Mouse (Mus musculus): Measurements from ENCODE around the gene Ints3. TPM values are rescaled to one million over a fixed set of nuclear protein-coding genes. Genes with fewer than 3 reads are reported as not detected.
A peak's percentile ranks its signal among the peaks of the same experiment; 100 is the strongest.

Gene Ints3
- 58.1 and 71.7 TPM in 2 replicates for total RNA-seq (2014; rRNA removed)
- polyA plus RNA-seq (2015; fragmentation: Nextera tagmentation; extraction: Ambion mirVana): 19.9 and 20.4 TPM in 2 replicates

DNA sequence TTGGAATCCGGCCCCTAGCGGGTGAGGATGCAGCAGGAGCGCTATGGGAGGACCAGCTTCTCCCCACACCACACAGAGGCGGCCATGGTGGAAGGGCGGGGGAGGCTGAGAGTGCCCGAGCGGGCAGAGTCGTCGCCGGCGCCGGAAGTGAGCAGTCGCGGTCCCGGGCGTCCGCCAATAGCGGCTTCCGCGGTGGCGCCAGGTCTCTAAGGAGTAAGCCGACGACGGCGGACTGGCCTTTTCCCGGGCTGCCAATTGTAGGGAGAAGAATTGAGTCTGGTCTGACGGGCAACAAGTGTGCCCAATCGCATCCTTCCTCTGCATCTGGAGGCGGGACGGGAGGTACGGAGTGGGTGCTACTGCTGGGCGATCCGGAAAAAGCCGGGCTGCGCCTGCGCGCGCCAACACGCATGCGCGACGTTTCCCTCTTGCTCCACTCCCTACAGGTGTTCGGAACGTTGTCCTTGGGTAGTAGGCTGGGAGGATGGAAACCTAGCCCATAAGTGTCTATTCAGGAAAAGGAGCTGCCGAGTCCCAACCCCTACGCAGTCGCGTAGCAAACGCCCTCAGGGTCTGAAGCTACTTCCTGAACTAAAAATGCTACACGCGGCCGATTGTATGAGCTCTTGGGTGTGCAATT is at the start of gene Ints3:
Gene Ints3, minus strand, starts transcription at position 242 of the 640 bp plus-strand sequence.
- Histone ChIP-seq H3K4me2 (ENCODE audit: low read depth, low read length) (peak within 1 kb of the TSS; percentile 99), H3K4me3 (ENCODE audit: low read length) (peak within 1 kb of the TSS; percentile 80), H3K9me3 (ENCODE audit: low read length) (no peaks in the 10 kb centered on the region), H3K27me3 (ENCODE audit: insufficient read depth, low read length) (no peaks in the 10 kb centered on the region), H3K36me3 (ENCODE audit: insufficient read depth, low read length) (no peaks in the 10 kb centered on the region), H3K4me1 (ENCODE audit: insufficient read depth, low read length) (peaks cover 13% of the 10 kb centered on the region), H3K27ac (peak within 1 kb of the TSS; percentile 96), H3K9ac (replicated peaks; ENCODE audit: low read length) (peak within 1 kb of the TSS; percentile 91)
- TF ChIP-seq CTCF (IDR thresholded peaks at IDR 0.05; ENCODE audit: low read depth): peak; percentile 23; the same call in 1 of the 2 replicates
- peak; percentile 99 for DNase-seq (ENCODE audit: low spot score)
- peak; percentile 100 for ATAC-seq
- 1% methylated on average over 52 of the region's 52 CpGs for WGBS

DNA sequence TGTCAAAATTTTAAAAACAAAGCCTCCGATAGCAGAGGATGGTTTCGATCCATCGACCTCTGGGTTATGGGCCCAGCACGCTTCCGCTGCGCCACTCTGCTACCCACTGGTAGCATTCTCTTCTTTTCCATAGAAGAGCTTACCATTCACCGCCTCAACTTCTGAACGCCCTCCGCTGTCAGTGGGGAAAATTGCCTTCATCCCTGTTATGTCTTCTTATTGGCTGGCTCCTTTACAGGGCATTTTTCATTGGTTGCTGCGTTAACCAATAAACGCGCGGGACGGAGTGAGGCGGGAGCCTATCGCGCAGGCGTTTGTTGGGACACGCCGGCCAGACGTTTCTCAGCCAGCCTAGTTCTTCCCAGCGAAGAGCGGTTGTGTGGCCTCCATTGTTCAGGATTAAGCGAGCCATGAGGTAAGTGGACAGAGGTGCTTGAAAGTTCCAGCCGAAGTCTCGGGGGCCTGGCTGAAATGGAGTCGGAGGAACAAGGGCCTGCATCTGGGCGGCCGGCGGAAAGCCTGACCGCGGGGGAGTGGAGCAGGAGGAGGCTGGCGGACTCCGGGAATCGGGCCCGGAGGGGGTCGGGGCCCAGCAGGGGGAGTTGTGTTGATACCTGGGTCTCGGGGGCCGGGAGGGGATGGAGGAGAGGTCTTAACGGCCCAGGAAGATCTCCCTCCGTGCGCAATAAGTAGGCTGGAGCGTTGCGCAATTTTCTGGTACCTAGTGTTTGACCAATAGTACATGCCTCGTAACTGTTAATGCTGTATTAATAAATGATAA is 42.6 kb upstream of the Ints3 start, which contains the start of gene Ilf2:
Gene Ilf2, plus strand, starts transcription at position 296 of the 781 bp plus-strand sequence.
- H3K9ac ChIP-seq (replicated peaks; ENCODE audit: low read length): peak within 1 kb of the TSS; percentile 97
- whole genome bisulfite sequencing: under 1% methylated on average over 42 of the region's 45 CpGs
- peak within 1 kb of the TSS; percentile 99 for H3K4me3 ChIP-seq (ENCODE audit: low read length)
- no peaks in the 10 kb centered on the region for H3K9me3 ChIP-seq (ENCODE audit: low read length)
- DNase-seq (ENCODE audit: low spot score): peak; percentile 99
- no peaks in the 10 kb centered on the region for H3K27me3 ChIP-seq (ENCODE audit: insufficient read depth, low read length)
- H3K27ac ChIP-seq: peak within 1 kb of the TSS; percentile 96
- H3K36me3 ChIP-seq (ENCODE audit: insufficient read depth, low read length): peaks cover 9% of the 10 kb centered on the region; the same call in 1 of the 2 replicates
- peak; percentile 99 for ATAC-seq
- H3K4me2 ChIP-seq (ENCODE audit: low read depth, low read length): peak within 1 kb of the TSS; percentile 63
- no peaks in the 10 kb centered on the region for H3K4me1 ChIP-seq (ENCODE audit: insufficient read depth, low read length)
- TF ChIP-seq CTCF (IDR thresholded peaks at IDR 0.05; ENCODE audit: low read depth): peak; percentile 77

- Histone ChIP-seq H3K9ac (replicated peaks; ENCODE audit: low read length) (no peak overlapping the region), H3K36me3 (ENCODE audit: insufficient read depth, low read length) (peaks cover 2% of the 10 kb centered on the region; the same call in 1 of the 2 replicates), H3K4me2 (ENCODE audit: low read depth, low read length) (peak overlapping the region; percentile 47), H3K27ac (no peak overlapping the region), H3K27me3 (ENCODE audit: insufficient read depth, low read length) (no peaks in the 10 kb centered on the region), H3K9me3 (ENCODE audit: low read length) (no peaks in the 10 kb centered on the region), H3K4me1 (ENCODE audit: insufficient read depth, low read length) (no peaks in the 10 kb centered on the region), H3K4me3 (ENCODE audit: low read length) (peak overlapping the region; percentile 33)
- WGBS: 36% methylated on average over 15 of the region's 16 CpGs
- TF ChIP-seq CTCF (IDR thresholded peaks at IDR 0.05; ENCODE audit: low read depth): no peak
- ATAC-seq (peak; percentile 38), DNase-seq (ENCODE audit: low spot score) (no peak)
Observed at GRCm38 (mm10) chr3:90475151-90475830, 41.9 kb upstream of the Ints3 start.

- Histone ChIP-seq H3K36me3 (ENCODE audit: insufficient read depth, low read length) (no peaks in the 10 kb centered on the region), H3K4me3 (ENCODE audit: low read length) (no peak overlapping the region), H3K4me2 (ENCODE audit: low read depth, low read length) (no peak overlapping the region), H3K4me1 (ENCODE audit: insufficient read depth, low read length) (no peaks in the 10 kb centered on the region), H3K27me3 (ENCODE audit: insufficient read depth, low read length) (no peaks in the 10 kb centered on the region), H3K9me3 (ENCODE audit: low read length) (no peaks in the 10 kb centered on the region), H3K9ac (replicated peaks; ENCODE audit: low read length) (no peak overlapping the region), H3K27ac (no peak overlapping the region)
- DNase-seq (ENCODE audit: low spot score) (peak; percentile 17), ATAC-seq (no peak)
- peak; percentile 60 for TF ChIP-seq CTCF (IDR thresholded peaks at IDR 0.05; ENCODE audit: low read depth)
- 31% methylated on average over 3 of the region's 3 CpGs for WGBS
Observed at GRCm38 (mm10) chr3:90472213-90472612, 38.8 kb upstream of the Ints3 start.

GRCm38 (mm10) chr3:90467618-90468300 is 34.3 kb upstream of the Ints3 start:
- Histone ChIP-seq H3K4me3 (ENCODE audit: low read length) (no peak overlapping the region), H3K27ac (no peak overlapping the region), H3K9ac (replicated peaks; ENCODE audit: low read length) (no peak overlapping the region), H3K9me3 (ENCODE audit: low read length) (no peaks in the 10 kb centered on the region), H3K4me2 (ENCODE audit: low read depth, low read length) (no peak overlapping the region), H3K27me3 (ENCODE audit: insufficient read depth, low read length) (peaks cover 3% of the 10 kb centered on the region), H3K36me3 (ENCODE audit: insufficient read depth, low read length) (no peaks in the 10 kb centered on the region), H3K4me1 (ENCODE audit: insufficient read depth, low read length) (no peaks in the 10 kb centered on the region)
- no peak for DNase-seq (ENCODE audit: low spot score)
- peak; percentile 3; the same call in 1 of the 2 replicates for TF ChIP-seq CTCF (IDR thresholded peaks at IDR 0.05; ENCODE audit: low read depth)
- 92% methylated on average over 10 of the region's 10 CpGs for WGBS
- no peak for ATAC-seq

DNA sequence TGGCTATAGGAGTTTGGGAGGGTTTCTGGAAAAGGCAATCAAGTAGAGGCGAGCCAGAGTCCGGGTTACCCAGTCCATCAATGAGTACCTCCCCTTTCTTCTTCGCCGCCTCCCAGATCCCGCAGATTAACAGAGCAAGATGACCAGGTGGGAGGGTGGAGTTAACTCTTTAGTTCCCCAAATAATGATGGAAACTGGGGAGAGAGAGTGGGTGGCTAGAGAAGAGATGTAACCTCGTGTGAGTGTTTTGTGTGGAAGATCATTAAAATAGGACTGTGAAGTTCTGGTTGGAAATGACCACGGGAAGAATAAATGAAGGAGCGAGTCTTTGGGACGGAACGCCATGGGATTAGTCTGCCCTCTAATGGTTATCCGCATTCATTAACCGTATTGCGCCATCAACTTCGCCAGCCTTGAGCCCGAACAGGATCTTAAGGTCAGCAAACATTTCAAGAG is 32.9 kb upstream of the Ints3 start:
- Histone ChIP-seq H3K4me2 (ENCODE audit: low read depth, low read length) (peak overlapping the region; percentile 96), H3K36me3 (ENCODE audit: insufficient read depth, low read length) (no peaks in the 10 kb centered on the region), H3K27ac (no peak overlapping the region), H3K4me3 (ENCODE audit: low read length) (peak overlapping the region; percentile 56), H3K9me3 (ENCODE audit: low read length) (no peaks in the 10 kb centered on the region), H3K27me3 (ENCODE audit: insufficient read depth, low read length) (peaks cover 3% of the 10 kb centered on the region), H3K9ac (replicated peaks; ENCODE audit: low read length) (peak overlapping the region; percentile 49), H3K4me1 (ENCODE audit: insufficient read depth, low read length) (no peaks in the 10 kb centered on the region)
- ATAC-seq: peak; percentile 52
- under 1% methylated on average over 15 of the region's 15 CpGs for WGBS
- peak; percentile 86 for DNase-seq (ENCODE audit: low spot score)
- TF ChIP-seq CTCF (IDR thresholded peaks at IDR 0.05; ENCODE audit: low read depth): peak; percentile 86
